Mouse (Mus musculus): Measurements from ENCODE around the gene Col4a2.

Col4a2 gene

DNA sequence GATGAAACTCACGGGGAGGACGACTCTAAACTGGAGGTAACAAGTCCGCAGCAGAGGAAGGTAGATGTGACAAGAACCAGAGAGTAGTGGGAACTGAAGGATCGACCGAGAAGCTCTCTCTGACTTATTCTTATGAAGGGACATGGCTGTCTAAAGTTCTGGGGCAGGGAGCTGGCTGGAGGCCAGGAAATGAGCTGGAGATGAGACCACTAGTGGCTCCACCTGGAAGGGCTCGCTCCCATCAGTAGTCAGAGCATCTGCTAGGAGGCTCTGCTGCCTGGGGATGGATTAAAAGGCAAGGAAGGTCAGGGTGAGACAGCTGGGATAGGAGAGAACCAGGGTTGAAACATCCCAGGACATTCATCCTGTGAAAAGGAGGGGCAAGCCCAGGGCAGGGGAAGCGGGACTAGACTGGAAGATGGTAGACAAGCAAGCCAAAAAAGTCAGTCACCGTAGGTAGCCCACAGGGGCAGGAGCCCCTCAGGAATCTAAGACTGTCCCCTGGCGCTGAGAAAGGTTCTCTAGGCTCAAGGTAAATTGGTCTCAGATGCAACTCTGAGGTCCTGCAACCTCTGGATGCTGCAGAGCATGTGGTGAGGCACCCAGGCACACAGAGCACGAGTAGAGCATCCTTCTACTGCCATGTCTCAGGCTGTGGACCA, 16.2 kb upstream of the Col4a2 start:
- no peak for DNase-seq (ENCODE audit: low read depth)

- no peak for DNase-seq (ENCODE audit: low read depth)
These were observed 15.3 kb upstream of the Col4a2 start for GRCm38 (mm10) chr8:11297141-11297838.

- DNase-seq (ENCODE audit: low read depth) = no peak
These were observed 13.9 kb upstream of the Col4a2 start for GRCm38 (mm10) chr8:11298531-11299316.

GRCm38 (mm10) chr8:11299317-11299602, 13.3 kb upstream of the Col4a2 start:
- DNase-seq (ENCODE audit: low read depth) = no peak

DNA sequence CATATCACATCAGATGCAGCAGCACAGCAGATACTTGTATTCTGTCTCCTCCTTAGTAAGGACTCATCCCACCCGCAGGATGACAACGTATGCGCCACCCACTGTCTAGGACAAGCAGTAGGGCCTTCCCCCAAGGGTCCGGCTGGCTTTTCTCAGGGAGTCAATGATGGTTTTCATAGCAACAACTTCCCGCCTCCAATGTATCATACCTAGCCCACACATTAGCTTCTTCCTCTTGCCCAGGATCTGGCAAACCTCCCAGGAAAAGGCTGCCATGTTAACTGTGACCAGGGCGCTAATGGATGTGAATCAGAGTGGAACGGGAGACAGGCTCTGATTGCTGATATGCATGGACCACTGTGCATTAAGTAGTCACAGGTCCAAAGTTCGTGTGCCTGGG, 12.2 kb upstream of the Col4a2 start:
- no peak for DNase-seq (ENCODE audit: low read depth)

DNA sequence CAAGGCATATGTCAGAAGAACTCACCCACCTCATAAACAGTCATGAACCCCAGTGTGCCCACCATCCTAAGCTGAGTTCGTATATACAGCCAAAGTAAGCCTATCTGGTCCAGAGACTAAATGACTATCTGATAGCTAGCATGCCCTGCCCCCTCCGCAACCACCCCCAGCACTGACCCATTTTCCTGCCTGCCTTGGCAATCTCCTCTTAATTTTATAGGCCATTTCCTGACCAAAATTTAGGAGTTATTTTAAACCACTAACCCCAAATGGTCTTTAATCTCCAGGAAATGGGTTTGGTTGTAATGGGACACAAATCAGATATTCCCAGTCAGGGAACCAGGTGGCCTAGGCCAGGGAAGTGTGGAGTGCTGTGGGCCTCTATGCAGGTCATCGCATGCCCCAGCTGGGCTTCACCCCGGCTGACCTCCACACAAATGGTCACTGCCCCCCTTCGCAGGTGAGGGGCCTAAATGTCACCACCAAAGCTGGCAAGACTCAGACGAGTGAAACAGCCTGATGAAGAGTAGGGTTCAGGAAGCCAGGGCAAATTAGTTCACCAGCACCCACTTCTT, 8.5 kb upstream of the Col4a2 start:
- no peak for DNase-seq (ENCODE audit: low read depth)

- DNase-seq (ENCODE audit: low read depth) = no peak
These were observed 7.1 kb upstream of the Col4a2 start for GRCm38 (mm10) chr8:11305539-11305938.

GRCm38 (mm10) chr8:11307451-11307850, 5.2 kb upstream of the Col4a2 start:
- DNase-seq (ENCODE audit: low read depth) = no peak

GRCm38 (mm10) chr8:11308570-11308998, 4.0 kb upstream of the Col4a2 start:
- DNase-seq (ENCODE audit: low read depth) = no peak

GRCm38 (mm10) chr8:11309226-11309625, 3.4 kb upstream of the Col4a2 start:
- no peak for DNase-seq (ENCODE audit: low read depth)

- DNase-seq (ENCODE audit: low read depth) = no peak
These were observed 2.6 kb upstream of the Col4a2 start for GRCm38 (mm10) chr8:11310049-11310448.

- peak; percentile 56 for DNase-seq (ENCODE audit: low read depth)
These were observed 790 bp upstream of the Col4a2 start for GRCm38 (mm10) chr8:11311681-11312348.

- DNase-seq (ENCODE audit: low read depth) = no peak
These were observed 839 bp downstream of the Col4a2 start for GRCm38 (mm10) chr8:11313176-11314111.

- no peak for DNase-seq (ENCODE audit: low read depth)
These were observed 2.0 kb downstream of the Col4a2 start for GRCm38 (mm10) chr8:11314613-11315012.

GRCm38 (mm10) chr8:11315179-11315943, 2.8 kb downstream of the Col4a2 start:
- no peak for DNase-seq (ENCODE audit: low read depth)

DNA sequence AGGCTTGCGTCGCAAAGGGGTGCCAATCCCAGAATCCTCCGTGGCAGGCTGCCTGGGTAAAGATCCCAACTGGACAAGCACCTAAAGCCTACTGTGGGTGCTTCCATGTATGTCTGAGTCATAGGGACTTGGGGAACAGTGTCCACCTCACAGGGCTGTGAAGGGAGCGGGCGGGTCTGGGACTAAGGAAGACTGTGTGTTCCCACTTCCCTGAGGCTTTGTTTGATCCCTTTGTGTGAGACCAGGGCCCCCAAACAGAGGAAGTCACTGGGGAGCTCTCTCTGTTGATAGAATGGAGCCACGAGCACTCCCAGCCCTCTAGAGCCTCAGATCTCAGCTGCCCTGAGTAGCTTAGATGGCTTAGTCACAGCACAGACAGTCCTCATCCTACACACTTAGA, 3.5 kb downstream of the Col4a2 start:
- DNase-seq (ENCODE audit: low read depth) = no peak

GRCm38 (mm10) chr8:11319405-11319804, 6.8 kb downstream of the Col4a2 start:
- no peak for DNase-seq (ENCODE audit: low read depth)

- no peak for DNase-seq (ENCODE audit: low read depth)
These were observed 9.2 kb downstream of the Col4a2 start for GRCm38 (mm10) chr8:11321841-11322240.

DNA sequence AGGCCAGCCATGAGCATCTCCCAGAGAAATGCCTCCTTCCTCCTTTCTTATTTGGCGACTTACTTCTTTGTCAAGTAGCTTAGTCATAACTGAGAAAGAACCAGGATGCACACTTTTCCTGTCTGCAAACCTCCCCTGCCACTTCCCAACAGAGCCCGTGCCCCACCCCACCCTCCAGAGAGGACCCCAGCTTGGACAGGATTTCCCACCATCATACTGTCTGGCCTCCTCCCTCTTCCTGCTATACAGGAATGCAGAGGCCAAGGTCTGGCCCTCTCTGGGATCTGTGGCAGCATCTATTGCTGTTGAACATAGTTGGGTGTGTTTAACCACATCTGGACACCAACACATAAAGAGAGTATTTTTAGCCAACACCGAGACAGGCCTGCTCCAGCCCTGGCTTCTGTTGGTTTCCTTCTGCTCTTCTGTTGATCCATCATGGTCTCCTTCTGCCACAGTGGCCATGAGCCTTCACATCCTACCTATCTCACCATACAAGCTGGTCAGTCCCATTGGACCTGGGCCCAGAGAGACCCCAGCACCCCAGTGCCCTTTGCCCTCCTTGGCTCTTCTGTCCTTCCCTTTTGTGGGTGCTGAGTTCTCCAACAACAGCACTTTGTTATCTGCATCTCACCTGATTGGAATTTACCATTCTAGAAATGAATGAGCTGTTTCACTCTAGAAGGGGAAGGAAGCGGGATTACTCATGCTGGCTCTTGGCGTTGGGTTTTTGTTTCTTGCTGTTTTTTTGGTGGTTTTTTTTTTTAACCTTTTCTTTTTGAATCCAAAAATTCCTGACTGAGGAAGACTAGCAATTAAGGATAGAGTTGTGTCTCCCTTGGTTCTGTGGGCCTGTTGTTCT, 10.3 kb downstream of the Col4a2 start:
- no peak for DNase-seq (ENCODE audit: low read depth)
